Mouse (Mus musculus): ENCODE measurements around the gene Asxl2.
"Not testable (repeated sequence)": the region's sequence is repeated elsewhere in the genome, so short reads cannot be mapped to it uniquely, and the experiment has no call there.

Gene Asxl2

GRCm38 (mm10) chr12:3427891-3428775, 1.5 kb downstream of the Asxl2 start:
- no peak for DNase-seq (ENCODE audit: low spot score in 2 of 2)

- no peak for DNase-seq (ENCODE audit: low spot score in 2 of 2)
These were observed 3.2 kb downstream of the Asxl2 start for GRCm38 (mm10) chr12:3429681-3430442.

GRCm38 (mm10) chr12:3430443-3430753, 3.7 kb downstream of the Asxl2 start:
- no peak for DNase-seq (ENCODE audit: low spot score in 2 of 2)

GRCm38 (mm10) chr12:3430985-3431384, 4.3 kb downstream of the Asxl2 start:
- DNase-seq (ENCODE audit: low spot score in 2 of 2) = no peak

- no peak for DNase-seq (ENCODE audit: low spot score in 2 of 2)
These were observed 7.1 kb downstream of the Asxl2 start for GRCm38 (mm10) chr12:3433736-3434135.

GRCm38 (mm10) chr12:3436446-3436845, 9.8 kb downstream of the Asxl2 start:
- DNase-seq (ENCODE audit: low spot score in 2 of 2) = no peak

- DNase-seq (ENCODE audit: low spot score in 2 of 2) = no peak
These were observed 11.2 kb downstream of the Asxl2 start for GRCm38 (mm10) chr12:3437815-3438214.

GRCm38 (mm10) chr12:3440916-3441315, 14.3 kb downstream of the Asxl2 start:
- no peak for DNase-seq (ENCODE audit: low spot score in 2 of 2)

- DNase-seq (ENCODE audit: low spot score in 2 of 2) = no peak
These were observed 14.7 kb downstream of the Asxl2 start for GRCm38 (mm10) chr12:3441361-3441760.

- DNase-seq (ENCODE audit: low spot score in 2 of 2) = no peak
These were observed 26.9 kb downstream of the Asxl2 start for GRCm38 (mm10) chr12:3453554-3453953.

GRCm38 (mm10) chr12:3463087-3463486, 36.4 kb downstream of the Asxl2 start:
- DNase-seq (ENCODE audit: low spot score in 2 of 2) = no peak

GRCm38 (mm10) chr12:3499662-3500061, 73.0 kb downstream of the Asxl2 start:
- no peak for DNase-seq (ENCODE audit: low spot score in 2 of 2)

- no peak for DNase-seq (ENCODE audit: low spot score in 2 of 2)
These were observed 73.4 kb downstream of the Asxl2 start for GRCm38 (mm10) chr12:3500071-3500470.

- no peak for DNase-seq (ENCODE audit: low spot score in 2 of 2)
These were observed 92.1 kb downstream of the Asxl2 start for GRCm38 (mm10) chr12:3518665-3519297.

- DNase-seq (ENCODE audit: low spot score in 2 of 2) = not testable (repeated sequence)
These were observed 95.1 kb downstream of the Asxl2 start for GRCm38 (mm10) chr12:3521806-3522205.

GRCm38 (mm10) chr12:3525536-3525935, 98.9 kb downstream of the Asxl2 start:
- no peak for DNase-seq (ENCODE audit: low spot score in 2 of 2)

GRCm38 (mm10) chr12:3535446-3535845, 108.8 kb downstream of the Asxl2 start:
- DNase-seq (ENCODE audit: low spot score in 2 of 2) = not testable (repeated sequence)

GRCm38 (mm10) chr12:3537616-3538015, 111.0 kb downstream of the Asxl2 start:
- DNase-seq (ENCODE audit: low spot score in 2 of 2) = no peak

GRCm38 (mm10) chr12:3538036-3538435, 111.4 kb downstream of the Asxl2 start:
- no peak for DNase-seq (ENCODE audit: low spot score in 2 of 2)

- no peak for DNase-seq (ENCODE audit: low spot score in 2 of 2)
These were observed 112.9 kb downstream of the Asxl2 start for GRCm38 (mm10) chr12:3539605-3540004.

- no peak for DNase-seq (ENCODE audit: low spot score in 2 of 2)
These were observed 114.2 kb downstream of the Asxl2 start for GRCm38 (mm10) chr12:3540871-3541270.

GRCm38 (mm10) chr12:3545451-3545850, 118.8 kb downstream of the Asxl2 start:
- no peak for DNase-seq (ENCODE audit: low spot score in 2 of 2)

All from spleen, postnatal 36 days (tissue).